Mouse (Mus musculus) hindlimb bud, embryonic 11.5 days (tissue): ENCODE measurements around the gene Tbc1d22a.

Experiments
- DNase-seq: peaks from one replicate; pipeline ENCODE4 v3.0.0-alpha.2; 2012; ENCODE audit warnings: low read depth, low spot score; ENCODE audit errors: extremely low spot score

The Tbc1d22a gene

DNA sequence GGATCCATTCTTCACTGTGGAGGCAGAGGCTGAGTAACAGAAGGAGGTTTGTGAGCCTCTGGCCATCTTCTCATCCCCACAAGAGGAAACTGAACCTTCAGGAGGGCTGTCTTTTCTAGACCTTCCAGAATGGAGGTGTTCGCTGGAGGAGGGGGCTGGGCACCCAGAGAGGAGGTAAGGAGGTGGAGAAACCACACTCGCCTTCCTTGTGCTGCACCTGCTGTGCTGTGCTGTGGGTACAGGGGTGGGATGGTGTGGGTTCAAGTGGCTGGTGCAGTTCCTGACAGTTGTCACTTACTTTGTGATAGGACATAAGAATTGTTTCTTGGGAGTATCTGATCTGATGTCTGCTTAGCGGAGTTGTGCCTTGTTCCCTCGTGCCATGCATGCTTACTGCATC, 118.9 kb downstream of the Tbc1d22a start:
- no peak for DNase-seq

DNA sequence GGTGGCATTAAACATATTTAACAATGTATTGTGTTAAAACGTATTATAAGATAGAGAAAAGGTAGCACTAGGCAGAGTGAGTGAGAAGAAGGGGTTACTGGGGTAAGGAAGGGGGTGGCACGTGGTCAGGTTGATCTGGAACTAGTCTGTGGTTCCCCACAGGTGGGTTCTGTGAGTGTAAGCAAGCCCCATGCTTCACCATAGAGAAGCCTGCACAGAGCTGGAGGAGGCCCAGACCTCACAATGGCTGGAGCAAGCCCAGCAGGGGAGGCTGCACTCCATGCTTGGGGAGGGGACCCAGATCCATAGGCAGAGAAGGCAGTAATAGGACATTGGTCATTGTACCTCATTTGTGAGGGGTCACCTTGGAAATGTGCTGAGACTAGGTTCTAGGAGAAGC, 119.3 kb downstream of the Tbc1d22a start:
- no peak for DNase-seq

DNA sequence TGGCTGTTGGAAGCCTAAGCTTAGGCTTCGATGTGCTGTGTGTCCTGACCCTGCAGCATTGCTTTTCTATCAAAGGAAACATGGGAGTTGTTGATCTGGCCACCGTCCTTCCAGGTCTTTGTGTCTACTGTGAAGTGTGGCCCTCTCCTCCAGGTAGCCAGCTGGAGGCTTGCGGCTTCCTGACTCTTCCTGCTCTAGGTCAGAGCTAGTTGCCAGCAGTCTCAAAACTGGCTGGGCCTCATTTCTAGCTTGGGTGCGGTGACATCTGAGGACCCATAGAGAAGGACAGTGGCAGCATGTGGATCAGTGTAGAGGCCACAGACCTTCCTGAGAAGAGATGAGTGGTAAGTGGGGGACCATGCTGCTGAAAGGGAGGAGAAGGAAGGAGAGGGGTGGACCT, 120.0 kb downstream of the Tbc1d22a start:
- DNase-seq, result no peak

DNA sequence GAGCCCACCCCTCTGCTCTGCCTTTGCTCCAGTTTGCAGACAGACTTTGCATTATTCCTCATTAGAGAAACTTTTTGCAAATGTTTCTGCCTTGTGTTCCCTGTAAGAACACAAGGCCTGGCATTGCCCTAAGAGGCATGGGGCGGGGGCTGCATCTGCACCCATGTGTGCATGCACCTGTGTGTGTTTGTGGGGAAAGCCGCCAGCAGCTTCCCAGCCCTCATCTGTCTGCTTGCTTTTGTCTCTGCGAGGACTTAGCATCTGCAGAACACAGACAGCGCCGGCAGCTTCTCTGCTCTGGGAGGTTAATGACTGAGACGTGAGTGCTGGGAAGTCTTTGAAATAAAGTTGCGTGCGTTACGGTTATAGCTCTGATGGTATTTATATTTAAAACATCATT, 120.5 kb downstream of the Tbc1d22a start:
- DNase-seq, result no peak

DNA sequence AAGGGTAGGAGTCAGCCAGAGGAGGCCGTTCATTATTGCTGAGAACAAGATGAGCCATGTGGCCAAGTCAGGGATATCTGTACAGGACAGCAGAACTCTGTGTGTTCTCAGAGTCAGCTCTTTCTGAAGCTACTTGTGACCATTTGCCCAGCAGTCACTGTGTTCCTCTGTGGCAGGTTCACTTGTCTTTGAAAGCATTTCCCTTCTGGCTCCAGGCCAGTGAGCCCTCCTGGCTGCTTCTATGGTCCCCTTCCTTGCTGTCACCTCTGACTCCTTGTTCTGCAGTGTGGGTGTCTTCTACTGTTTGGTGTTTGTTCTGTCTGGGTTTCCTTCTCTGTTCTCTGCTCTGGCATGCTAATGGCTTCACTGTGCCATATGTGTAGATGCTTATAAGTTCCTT, 121.5 kb downstream of the Tbc1d22a start:
- no peak for DNase-seq

DNA sequence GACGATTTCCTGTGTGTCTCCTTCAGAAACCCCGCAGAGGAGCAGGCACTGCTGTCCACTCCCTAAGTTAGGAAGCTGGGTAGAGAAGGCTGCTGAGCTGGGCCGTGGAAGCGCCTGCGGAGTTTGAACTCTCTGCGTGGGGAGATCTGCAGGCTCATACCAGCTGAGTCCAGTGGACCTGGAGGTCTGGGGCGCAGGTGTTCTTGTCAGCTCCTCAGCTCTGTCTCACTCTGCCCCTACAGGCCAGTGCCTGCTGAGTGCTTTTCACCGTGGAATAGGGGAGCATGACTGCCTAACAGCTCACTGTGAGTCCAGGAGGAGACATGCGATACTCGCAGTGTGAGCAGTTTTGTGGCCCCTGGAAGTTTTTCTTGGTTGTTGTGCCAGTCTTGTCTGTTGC, 123.5 kb downstream of the Tbc1d22a start:
- DNase-seq, result no peak

DNA sequence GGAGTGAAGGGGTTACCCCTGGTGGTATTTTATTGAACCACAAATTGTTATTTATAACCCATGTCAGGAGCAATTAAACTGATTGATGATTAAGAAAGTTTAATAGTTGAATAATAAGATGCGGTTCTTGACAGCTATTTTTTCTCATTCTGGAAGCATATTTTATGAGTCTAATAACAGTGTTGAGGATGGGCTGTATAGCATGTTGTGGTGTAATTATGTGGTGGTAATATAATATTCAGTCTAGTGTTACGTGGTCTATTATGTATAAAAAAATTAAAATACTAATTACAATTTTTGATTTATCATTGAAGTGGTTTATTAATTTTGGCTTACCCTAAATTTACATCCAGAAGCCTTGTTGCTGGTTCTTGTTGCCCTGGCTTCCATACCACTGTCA, 125.5 kb downstream of the Tbc1d22a start:
- peak; percentile 18 for DNase-seq

DNA sequence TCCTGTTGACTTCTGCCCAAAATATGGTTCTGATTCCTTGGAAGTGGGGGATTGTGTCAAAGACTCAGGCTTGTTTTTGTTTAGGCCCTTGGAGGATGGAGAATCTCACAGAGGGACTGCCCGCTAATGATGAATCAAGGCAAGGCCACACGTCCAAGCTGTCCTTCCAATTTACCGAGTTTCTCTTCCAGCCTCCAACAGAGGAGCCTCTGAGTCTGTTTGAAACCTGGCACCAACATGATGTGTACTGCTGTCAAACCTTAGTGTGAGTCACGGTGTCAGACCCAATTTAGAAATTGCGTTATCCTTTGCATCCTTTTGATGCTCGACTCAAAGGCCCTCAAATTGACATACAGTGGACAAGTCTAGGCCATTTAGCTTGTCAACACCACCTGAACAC, 126.5 kb downstream of the Tbc1d22a start:
- DNase-seq, result no peak

DNA sequence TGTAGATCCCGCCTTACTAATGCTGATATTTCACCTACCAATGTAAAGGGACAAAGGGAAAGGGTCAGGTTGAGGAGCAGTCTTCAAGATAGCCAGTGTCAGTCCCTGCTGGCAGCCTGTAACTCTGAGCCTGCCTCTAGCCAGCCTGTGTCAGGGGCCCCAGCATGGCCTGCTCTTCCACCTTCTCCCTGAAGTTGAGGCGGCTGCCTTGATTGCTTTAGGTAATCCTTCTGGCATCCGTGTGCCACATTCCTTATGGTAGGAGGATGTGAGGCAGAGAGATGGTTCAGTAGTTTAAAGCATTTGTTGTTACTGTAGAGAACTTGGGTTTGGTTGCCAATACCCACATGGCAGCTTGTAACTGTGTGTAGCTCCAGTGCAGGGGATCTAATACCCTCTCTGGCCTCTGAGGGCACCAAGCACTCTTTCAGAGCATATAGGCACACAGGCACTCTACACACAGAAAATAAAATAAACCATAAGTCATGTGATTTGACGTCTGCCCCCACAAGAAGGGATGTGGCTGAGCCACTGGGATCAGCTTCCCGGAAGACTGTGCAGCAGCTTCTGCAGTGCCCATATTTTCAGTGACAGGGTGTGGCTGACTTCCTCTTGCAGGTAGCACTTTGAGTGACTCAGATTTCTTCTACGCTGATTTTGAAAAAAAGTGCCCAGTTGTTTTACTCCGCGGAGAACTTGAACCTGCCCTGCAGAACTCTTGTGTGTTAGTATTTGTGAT, 128.5 kb downstream of the Tbc1d22a start:
- DNase-seq, result no peak

DNA sequence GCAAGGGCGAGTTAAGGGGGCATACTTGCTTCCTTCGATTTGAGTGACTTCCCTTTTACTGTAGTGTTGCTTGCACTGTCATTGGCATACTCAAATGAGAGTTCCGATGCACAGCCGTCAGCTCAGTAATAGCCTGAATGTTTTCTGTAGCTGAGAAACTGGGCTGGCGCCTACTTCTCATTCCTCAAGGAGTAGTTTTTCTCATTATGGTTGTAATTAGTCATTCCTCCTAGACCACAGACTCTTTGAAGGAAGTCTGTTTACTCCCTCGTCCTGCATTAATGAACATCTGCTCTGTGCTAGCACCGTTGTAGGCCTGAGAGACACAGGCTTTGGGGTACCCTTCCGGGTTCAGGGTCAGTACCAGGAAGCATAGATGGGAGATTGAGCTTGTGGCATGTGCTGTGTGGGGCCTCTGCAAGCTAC, 130.7 kb downstream of the Tbc1d22a start:
- DNase-seq, result peak; percentile 5

DNA sequence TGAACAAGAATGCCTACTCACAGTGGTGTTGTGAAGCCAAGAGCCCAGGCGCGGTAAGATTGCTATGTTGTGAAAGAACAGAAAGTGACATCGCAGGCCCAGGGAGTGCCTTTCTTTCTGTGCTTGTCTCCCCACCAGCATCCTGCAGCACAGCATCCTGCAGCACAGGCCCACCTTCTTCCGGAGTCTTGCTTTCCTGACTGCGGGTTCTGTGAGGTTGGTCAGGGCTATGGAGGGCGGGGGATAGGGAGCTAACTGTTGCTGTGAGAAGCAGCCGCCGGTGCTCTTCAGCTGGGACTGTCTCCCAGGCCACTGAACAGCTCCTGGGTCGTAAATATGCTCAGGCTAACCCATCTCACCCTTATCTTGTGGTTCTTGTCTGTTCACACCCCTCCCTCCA, 131.6 kb downstream of the Tbc1d22a start:
- no peak for DNase-seq

DNA sequence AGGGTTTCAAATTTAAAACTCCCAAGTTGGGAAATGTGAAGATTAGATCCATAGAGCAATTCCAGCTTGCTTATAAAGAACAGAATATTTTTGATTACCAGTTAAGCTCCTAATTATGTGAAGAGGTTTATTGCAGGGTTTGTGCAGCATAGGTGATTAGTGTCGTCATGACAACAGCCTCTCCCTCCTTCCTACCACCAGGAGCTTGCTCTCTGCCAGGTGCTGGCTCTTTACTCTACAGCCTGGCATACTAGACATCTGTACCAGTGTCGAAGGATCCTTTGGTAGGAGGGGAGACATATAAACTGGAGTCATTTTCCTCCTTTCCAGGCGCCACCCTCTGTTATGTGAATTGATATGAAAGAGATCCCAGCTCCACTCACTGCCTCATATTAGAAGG, 132.3 kb downstream of the Tbc1d22a start:
- DNase-seq, result peak; percentile 12

DNA sequence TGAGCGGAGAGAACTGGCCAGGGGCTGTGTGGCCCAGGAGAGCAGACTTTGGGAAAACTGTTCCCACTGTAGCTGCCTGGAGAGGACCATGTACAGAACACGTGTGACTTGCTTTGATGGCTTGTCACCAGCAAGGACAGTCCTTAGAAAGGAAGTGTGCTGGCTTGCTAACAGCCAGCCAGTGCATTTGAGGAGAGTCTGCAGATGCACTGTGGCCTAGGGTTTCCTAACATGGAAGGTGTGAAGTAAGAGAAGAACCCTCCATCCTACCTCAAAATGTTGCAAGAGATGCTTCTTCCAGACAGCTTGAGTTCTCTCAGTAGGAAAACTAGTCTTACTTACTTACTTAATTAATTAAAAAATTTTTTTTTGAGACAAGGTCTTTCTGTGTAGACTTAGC, 140.7 kb downstream of the Tbc1d22a start:
- DNase-seq, result no peak

DNA sequence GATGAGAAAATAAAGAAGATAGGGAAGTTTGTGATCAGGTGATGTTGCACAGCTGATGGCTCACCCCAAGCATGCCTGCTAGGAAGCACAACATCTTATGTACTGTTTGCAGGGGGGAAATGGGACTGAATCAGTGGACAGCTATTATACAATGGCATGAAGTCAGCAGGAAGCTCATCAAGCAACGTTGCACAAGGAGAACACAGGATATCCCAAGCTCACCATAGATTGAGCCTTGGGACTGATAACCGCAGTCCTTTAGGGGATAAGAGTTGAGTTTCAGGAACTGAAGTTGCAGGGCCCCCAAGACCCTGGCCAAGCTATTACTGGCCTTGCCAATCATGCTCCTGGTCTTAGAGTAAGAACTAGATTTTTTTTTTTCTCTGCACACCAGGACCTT, 141.6 kb downstream of the Tbc1d22a start:
- no peak for DNase-seq

DNA sequence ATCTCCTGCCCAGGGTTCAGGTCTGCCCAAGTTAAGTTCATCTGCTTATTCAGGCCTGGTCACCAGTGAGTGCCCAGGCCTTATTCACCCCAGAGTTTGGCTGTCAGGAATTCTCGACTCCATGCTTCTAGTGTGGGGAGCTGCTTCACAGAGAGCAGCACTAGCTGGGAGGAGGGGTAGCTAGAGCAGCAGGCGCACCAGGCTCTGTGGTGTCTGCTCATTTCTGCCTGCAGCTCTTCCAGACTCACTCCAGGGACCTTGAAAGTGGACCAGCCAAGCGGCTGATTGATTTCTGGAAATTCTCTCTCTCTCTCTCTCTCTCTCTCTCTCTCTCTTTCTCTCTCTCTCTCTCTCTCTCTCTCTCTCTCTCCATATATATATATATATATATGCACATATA, 146.1 kb downstream of the Tbc1d22a start:
- DNase-seq, result no peak

DNA sequence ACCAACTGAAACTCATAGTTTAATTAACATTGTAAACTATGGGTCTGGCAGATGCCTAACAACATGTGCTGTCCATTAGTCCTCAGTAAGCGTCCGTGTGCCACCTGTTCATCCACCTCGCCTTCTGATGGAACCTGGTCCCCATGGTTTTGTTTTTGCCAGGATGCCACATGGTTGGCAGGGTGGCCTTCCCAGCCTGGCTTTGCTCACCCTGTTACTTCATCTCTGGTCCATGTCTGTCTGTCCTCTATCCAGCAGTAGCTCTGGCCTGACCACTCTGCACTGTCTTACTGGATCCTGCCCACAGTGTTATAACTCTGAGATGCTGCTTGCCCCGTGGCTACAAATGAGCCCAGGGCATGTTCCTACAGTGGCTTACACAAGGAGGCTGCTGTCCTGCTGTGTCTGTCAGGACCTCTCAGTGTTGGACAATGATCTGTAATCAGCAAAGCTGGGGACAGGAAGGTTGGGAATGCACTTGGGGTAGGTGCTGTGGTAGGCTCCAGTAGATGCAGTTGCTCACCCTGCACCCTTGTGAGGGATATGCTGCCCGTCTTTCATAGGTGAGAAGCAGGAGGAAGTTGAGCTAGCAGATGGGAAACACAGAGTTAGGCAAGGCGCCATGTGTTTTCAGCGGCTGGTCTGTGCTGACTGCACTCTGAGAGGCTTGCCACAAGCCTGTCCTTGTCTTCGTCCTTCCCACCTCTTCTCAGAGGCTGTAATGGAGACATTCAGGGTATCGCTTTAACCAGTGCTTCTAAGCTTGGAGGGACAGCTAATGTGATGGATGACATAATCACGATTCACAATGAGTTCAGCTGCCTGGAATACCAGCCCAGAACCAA, 148.3 kb downstream of the Tbc1d22a start:
- no peak for DNase-seq

DNA sequence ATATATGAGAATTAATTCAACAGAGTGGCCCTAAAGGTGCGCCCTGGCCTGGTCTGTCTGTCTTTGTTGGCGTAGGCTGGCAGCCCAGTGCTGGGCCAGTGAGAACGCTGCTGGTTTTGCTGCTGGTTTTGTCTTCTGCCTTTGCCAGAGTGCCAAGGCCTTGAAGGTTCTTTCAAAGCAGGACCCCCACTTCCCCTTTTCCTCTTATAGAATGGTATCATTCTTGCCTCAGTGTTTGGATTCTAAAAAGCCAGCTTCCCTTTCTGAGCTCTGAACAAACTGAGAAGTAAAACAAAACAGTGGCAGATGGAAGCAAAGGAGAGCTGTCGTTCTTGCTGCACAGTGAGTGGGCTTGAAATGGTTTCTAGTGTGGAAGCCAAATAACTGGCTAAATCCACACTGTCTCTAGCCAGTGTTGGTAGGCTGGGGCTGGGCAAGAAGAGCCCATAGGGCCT, 149.6 kb downstream of the Tbc1d22a start:
- no peak for DNase-seq

DNA sequence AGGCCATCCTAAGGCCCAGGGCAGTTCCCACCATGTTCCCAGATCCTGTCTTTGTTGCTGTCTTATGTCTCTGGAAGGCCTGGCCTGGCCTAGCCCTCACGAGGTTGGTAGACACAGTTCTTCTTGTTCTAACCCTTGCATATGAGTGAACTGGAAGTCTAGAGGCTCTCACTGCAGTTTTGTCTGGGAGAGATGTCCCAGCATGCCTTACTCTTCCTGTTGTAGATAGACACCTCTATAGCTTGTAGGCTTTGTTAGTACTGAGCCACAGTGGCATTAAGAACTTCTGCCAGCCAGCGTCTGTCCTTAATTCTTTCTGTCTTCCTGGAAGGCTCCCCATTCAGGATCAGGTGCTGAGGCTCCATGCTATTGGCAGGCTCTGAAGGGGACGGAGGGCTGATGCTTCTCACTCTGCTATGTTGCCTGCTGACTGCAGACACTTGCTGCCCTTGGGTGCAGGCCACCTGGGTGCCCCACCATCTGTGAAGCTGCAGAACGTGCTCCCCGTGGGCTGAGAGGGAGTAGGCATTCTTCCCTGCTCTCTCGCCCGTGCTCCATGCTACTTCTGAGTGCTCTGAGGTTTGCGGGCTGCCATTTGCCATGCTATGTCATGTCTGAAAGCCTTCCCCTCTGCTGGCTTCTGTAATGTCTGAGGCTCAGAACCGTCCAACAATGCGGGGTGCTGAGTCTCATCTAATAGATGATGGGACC, 150.8 kb downstream of the Tbc1d22a start:
- DNase-seq, result no peak

DNA sequence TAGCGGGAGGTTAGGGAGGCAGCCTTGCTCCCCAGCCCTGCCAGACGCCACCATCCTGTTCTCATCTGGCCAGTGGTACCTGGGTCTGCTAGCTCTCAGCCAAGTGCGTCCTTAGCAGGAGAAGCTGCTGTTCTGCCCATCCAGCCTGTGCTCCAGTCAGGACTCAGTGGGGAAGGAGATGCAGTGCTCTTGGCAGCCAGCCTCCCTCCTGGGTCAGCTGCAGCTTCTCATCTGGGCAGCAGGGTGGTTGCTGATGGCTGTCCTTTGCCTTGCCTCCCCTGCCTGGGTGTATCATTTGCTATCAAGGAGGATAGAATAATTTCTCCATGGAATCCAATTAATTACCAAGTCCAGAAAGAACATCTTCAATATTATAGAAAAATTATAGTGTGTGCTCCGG, 152.5 kb downstream of the Tbc1d22a start:
- DNase-seq, result no peak

DNA sequence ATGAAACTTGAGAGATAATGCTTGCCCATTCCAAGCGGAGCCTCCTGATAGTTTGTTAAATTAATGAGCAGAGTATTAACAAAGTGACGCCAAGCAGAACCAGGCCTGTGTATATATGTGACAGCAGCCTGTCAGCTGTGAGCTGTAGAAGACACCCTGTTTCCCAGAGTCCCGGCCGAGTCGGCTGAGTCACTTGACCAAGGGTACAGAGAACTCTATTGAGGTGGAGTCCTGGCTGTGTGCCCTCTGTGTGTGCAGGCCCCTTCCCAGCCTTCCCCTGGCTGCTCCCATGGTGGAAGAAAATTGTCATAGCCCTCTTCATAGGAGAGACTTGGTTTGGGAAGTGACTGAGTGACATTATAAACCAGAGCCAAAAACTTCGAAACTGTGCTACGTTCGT, 153.0 kb downstream of the Tbc1d22a start:
- no peak for DNase-seq

DNA sequence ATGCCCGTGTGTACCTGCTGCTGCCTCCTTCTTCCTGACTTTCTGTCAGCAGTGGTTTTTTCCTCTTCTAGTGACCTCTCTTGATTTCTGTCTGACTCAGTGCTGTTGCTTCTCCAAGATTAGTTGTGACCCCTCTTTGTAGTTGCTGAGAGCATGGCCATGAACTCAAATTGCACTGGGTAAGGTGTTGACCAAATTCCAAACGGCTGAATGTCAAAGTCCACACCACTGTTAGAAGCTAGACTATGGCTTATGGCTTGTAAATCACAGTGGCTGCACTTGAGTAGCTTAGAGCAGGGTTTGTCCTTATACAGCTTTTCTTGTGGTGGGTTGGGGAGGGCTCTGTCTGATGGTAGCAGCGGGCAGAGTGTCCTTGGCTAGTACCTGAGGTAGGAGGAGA, 156.6 kb downstream of the Tbc1d22a start:
- DNase-seq, result no peak

DNA sequence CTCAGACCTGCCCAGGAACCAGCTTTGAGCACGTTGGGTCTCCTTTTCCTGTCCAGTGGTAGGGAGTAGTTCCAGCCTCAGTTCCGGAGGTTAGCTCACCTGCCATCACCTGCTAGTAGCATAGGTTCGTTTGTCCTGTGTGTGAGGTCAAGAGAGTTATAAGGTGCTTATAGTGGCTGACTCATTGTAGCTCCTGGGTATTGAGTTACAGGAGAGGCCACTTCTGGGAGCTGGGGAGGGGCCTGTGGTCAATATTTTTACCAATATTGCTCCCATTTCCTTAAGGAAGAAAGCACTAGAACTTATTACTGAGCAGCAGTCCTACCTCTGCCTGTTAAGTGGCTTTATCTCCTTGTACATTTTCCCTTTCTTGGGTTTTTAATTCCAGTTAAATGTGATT, 161.0 kb downstream of the Tbc1d22a start:
- no peak for DNase-seq
